Mouse (Mus musculus) activated CD4-positive, CD25-positive, alpha-beta regulatory T cell, adult 4 months (primary cell): ENCODE results near the gene Man2a1. TPM values are rescaled to one million over a fixed set of nuclear protein-coding genes. Genes with fewer than 3 reads are reported as not detected.
A peak's percentile ranks its signal among the peaks of the same experiment; 100 is the strongest.

Source experiments
- ATAC-seq: one replicate; pipeline ENCODE4 v1.8.0; 2017
- polyA plus RNA-seq, 2 experiments: library from polyadenylated mRNA; unstranded; fragments of 100-300 nt; shearing (Covaris generic); gene quantifications; one replicate each; pipeline ENCODE4 v1.2.1; 2017

Gene Man2a1
- polyA plus RNA-seq, 2 experiments from 2014 or later = 11.8 to 13.5 TPM

DNA sequence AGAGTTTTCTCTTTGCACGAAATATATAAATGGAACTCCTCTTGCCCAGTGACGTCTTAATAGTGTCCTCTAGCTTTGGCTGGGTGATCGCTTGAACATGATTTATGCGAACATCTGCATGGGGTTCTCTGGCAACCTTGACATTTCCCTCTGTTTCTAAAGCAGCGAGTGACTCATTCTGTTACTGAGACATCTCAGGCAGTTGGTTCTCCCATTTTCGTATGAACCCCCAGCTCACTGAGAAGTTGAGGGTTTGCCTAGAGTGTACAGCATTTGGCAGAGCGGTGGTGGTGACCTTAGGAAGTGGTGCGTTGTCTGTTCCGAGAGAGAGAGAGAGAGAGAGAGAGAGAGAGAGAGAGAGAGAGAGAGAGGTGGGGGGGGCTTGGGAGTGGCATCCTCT is 2.6 kb downstream of the Man2a1 start:
- no peak for ATAC-seq

DNA sequence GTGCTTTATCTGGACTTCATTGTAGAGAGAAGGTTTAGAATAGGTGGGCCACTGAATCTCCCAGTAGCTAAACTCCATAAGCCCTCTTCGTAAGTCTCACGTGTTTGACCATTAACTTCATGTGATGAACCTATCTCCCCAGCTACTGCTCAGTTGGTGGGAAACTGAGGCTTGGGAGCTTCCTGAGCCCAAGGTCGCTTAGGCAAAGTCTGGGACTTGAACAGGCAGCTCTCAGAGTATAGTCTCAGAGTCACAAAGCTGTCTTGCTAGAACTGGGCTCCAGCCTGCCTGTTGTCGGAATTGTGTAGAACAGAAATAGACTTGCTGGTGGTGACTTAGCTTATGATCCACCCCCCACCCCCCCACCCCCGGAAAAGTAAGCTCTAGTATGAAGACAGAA is 3.0 kb downstream of the Man2a1 start:
- ATAC-seq = no peak

DNA sequence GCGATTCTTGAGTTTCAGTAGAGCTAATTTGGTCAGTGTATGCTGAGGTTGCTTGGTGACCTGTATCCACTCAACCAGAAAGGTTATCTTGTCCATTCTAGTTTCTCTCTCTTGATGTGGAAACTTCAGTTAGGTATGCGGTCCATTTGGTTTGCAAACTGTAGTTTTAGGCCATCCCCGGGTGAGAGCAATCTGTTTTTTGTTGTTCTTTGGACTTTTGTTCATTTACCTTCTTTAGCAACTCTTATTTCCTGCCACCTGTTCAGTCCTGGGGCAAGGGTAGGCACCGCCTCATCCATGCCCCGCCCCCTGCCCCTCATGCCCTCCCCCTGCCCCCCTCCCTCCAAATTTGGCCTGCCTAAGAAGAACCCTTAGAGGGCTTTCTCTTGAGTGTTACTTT is 3.6 kb downstream of the Man2a1 start:
- ATAC-seq = no peak

DNA sequence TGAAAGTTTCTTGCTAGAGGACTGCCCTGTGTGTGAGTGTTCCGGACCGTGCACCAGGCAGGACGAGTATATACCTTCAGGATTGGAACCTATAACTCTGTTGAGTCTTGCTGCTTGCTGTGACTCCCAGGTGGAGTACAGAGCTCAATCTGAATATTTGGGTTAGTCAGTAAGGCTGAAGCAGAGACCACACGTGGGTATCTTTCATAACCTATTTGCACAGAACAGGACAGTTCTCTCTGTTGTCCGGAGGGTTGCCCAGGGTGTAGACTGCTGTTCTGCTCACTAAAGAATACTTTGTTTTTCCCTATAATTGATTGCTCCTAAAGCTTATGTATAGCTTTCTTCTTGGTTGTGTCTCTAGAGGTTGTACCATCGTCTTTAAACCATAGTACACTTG is 7.7 kb downstream of the Man2a1 start:
- no peak for ATAC-seq

DNA sequence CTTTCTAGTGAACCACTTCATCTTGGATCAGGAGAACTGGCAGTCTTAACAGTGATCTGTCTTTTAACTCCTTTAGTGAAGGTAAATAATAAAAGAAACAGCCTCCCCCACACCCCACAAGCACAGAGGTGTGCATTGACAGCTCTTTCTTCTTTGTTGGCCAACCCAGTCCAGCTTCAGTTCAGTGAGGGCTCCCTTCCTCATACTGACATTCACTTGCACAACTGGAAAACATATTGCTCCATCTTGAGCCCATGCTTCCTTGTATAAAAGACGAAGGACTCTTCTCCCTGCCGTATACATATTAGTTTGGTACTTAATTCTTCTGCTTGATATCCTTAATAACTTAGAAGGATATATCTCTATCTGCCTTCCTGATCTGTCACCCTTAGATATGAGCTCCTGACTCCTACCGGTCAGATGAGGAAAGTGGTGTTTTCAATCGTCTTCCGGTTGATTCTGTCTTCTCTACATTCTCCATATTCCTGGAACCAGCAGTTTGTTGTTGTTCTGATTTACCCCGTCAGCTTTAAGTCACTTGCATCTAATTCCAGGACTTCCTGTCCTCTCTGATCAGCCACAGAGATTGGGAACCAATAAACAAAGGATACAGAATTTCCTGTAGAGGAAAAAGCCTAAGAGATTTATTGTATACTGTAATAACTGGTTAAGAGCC is 8.5 kb downstream of the Man2a1 start:
- no peak for ATAC-seq

DNA sequence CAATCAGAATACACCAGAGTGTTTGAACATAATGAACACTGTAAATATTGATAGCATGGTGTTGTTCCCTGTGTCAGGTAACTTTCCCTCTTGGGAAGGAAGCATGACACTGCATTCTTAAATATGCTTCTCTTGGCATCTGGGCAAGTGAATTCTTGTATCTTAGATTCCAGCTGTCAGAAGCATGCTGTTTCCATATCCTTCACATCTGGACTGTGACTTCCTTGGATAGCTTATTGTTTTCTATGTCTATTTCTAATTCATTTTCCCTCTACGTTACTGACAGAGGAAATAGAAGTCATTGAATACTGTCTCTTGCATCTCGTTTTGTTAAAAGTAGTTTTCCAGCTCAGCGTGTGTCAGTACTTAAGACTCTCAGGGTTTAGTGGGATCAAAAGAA is 9.2 kb downstream of the Man2a1 start:
- ATAC-seq = no peak

DNA sequence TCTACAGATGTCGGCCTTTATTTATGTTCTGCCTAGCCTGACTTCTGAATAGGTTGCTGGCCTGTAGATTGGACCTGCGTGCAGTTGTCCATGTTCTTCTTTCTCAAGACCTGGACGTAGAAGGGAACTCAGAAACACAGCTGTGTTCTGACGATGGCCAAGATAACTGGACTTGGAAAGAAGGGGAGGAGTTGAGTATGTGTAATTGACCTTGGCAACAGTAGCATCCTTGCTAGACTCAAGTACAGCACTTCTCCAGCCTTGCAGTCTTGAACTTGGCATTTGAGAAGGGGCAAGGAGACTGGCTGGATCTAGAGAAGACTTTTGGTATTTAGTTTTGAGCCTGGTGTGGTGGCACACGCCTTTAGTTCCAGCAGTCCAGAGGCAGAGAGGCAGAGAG is 10.9 kb downstream of the Man2a1 start:
- no peak for ATAC-seq

DNA sequence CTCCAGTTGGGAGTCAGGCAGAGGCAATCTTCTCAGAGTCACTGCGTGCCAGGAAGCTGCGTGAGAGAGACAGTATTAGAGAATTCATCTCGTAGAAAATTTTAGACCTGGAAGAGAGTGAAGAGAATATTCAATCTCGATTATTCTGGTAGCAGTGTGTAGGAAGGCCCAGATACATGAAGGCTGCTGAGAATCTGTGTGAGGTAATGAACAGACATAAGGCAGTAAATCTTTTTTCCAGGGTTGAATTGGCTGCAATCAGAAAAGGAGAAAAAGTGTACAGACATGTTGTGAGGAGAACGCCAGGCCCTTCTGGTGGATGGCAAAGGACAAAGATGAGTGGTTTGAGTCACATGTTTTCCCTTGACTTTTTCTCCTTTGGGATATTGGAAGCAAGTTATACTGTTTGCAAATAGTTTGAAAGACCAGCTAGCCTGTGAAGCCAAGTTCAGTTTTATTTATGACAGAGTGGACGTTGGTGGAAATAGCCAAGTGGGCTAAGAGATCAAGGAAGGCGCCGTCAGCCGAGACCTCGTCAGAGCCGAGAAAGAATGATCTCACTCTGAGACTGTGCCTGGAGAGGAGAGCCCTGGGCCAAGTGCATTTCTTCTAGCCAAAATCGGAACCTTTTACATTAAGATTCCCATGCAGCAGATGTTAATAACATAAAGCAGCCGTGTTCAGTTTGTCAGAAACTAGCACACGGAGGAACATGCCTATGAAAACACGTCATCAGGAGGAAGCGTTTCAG is 11.8 kb downstream of the Man2a1 start:
- ATAC-seq = no peak

DNA sequence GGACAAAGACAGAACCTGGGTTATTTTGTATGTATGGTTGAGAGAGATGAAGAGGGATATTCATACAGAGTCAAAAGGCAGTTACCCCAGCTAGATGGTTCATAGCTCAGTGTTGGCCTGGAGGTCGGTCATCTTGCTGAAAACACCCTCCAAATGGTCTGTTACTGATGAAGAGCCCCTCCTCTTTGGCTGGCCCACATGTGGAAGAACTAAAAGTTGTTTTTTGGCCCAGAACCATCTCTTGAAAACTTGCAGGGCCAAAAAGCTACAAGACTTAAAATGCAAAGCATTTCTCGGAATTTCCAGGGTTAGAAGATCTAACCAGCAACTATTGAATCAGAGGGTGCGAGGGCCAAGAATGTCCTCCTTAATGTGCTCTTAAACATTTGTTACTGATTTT is 12.4 kb downstream of the Man2a1 start:
- ATAC-seq = no peak

DNA sequence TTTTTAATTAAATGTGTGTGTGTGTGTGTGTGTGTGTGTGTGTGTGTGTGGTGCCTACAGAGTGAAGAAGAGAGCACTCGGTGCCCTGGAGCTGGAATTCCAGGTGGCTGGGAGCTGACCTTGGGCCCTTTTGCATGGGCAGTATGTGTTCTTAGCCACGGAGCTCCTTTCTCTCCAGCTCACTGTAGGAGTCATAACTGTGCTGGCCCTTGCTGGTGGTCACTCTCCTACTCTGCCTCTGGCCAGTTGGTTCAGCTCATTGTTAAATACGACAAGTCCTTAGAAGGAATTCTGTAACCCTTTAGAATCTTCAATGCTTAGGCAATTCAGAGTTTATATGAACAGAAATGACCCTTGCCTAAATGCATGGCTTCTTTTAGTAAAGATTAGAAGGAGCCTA is 12.8 kb downstream of the Man2a1 start:
- no peak for ATAC-seq

DNA sequence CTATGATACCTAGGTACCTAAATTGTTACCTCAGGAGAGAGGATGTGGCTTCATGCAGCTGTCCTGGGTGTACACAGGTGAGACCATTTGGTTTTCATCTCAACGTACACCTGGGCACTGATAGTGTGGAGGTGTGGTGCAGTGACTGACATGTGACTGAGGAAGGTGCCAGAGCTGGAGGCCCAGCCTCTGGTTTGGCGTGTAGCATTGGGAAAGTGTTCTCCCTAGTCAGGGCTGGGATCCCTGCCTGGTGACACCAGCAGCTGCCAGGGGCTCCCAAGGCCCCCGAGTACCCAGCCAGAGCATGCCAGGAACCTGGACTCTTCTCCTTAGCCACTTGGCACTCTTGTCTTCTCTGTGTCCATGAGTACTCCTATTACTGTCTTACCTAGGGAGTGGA is 14.3 kb downstream of the Man2a1 start:
- no peak for ATAC-seq

DNA sequence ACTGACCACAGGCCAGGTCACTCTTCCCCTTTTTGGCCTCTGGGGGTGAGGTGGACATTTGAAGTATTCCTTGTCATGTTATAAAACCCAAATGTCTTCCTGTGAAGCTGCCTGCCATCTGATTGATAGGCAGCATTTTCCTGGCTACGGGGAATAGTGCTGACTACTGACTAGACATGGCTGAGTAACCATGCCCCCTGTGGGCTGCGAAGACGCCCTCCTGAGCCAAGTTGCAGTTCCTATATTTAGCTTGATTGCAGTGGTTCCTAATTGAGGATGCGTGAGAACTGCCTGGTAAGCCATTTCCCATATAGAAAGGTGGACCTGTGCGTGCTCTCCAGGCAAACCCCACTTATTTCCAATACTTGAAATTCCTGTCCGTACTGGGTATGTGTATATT is 14.9 kb downstream of the Man2a1 start:
- no peak for ATAC-seq

DNA sequence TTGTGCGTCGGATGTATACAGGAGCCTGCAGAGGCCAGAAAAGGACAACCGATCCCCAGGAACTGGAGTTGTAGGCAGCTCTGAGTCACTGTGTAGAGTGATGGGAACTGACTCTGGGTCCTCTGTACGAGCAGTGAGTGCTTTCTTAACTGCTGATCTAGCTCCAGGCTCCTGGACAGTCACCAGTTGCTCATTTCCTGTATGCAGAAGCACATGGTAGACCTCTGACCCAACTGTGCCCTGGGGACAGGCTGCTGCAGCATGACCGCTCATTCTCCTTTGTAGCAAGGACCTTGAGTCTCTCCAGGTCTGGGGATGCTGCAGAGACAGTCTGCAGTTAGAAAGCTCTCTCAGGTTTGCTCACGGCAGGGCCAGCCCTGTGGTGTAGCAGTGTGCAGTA is 15.7 kb downstream of the Man2a1 start:
- no peak for ATAC-seq

DNA sequence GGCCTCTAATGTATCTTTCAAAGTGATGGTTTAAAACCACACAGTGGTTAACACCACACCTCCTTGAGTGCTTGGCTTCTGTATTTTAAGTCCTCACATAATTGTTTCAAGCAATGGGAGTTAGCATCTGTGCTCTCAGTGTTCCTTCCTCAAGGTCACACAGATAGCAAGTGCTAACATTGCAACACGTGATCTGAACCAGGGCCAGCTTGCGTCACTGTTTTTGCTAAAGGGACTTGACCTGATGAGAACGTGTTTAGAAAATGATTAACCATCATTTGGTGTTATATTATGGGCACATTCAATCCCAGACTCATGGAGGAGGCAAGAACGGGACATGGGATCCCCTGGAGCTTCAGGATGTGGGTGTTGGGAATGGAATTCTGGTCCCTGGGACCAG is 17.3 kb downstream of the Man2a1 start:
- ATAC-seq = no peak

DNA sequence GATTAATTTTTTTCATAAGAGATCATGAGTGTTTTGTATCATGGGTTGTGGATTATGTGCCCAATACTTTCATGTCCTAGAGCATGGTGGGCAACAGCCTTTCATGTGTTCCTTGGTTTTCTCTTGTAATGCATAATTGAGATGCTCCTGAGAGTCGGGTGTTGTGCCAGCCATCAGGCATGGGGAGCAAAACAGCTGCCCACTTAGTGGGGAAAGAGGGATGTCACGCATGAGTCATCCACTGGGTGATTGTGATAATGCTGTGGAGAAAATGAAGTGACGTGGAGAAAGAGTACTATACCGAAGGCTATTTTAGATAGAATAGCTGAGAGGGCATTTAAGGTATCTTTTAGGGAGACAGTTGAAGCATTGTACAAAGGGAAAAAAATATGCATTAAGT is 18.5 kb downstream of the Man2a1 start:
- no peak for ATAC-seq

DNA sequence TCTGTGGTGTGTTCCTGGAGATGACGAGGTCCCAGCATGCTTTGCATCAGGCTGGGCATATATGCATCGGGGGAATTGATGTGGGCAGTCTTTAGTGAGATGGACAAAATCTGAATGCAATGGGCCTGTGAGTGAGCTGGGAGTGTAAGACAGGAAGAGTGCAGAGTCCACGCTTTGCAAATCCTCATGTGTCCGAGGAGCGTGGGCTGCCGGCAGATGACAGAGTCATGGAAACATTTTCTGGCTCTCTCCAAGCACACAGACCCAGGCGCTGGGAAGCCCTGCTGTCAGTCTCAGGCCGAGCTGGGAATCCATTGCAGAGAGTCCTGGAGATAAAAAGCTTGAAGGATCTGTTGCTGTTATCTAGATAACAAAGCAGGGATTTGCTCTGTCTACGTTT is 19.6 kb downstream of the Man2a1 start:
- ATAC-seq = no peak

DNA sequence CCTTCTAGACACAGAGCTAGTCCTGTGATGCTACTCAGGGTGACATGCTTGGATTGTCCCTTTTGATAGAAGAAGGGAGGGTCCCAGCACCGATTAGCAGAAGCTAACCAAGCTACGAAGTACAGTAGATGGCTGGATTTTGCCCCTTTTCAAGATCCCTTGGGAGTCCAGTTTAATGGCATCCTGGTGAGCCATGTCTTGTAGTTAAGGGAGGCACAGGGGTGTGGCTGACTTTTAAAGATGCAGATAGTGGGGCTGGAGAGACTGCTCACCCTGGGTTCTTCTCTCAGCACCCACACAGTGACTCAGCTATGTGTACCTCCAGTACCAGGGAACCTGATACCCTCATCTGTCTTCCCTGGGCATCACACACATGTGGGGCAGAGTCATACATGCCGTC is 20.1 kb downstream of the Man2a1 start:
- no peak for ATAC-seq

DNA sequence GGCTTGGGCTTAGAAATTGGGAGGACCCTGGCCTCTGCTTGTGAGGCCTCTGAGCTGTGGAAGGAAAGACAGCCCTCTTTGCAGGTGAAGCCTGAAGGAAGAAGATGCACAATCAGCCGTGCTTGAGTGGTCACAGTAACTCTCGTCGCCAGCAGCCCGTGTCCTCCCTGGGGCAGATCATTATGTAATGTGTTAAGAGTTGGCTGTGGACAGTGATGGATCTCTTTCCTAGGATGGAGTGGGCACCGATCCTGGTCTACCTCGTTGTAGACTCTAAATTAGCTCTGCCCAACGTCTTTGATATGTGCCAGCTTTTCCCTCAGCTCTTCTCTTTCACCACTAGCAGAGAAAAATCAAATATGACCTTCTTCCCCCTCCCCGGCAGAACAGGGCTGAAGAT is 20.7 kb downstream of the Man2a1 start:
- ATAC-seq = no peak

DNA sequence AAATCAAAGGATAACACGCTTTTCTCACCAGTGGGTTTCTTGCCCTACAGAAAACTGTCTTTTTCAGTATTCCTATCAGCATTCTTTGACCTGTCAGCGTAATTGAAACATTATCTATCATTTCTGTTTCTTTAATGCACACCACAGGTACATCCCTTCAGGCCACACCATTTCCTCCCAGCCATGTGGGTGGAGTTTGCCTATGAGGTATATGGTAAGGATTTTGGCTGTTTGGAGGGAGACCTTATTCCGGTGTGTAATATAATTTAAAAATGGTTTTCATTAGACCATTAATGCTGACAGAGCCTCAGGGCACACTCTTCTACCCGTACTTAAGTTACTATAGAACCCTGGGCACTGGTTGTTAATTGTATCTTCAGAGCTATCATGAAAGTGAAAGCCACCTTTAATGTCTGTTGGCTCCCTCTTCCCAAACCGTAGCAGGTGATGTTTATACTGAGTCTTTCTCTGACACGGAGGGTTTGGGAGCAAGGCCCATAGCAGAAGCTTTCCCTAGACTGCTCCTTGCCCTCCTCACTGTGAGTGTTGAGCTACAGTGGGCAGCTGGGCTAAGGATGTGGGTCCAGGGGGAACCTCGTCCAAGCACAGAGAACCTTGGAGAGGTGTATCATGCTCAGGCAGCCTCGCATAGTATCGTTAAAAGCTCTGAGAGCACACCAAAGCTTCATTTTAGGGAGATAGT is 21.3 kb downstream of the Man2a1 start:
- peak; percentile 41 for ATAC-seq

DNA sequence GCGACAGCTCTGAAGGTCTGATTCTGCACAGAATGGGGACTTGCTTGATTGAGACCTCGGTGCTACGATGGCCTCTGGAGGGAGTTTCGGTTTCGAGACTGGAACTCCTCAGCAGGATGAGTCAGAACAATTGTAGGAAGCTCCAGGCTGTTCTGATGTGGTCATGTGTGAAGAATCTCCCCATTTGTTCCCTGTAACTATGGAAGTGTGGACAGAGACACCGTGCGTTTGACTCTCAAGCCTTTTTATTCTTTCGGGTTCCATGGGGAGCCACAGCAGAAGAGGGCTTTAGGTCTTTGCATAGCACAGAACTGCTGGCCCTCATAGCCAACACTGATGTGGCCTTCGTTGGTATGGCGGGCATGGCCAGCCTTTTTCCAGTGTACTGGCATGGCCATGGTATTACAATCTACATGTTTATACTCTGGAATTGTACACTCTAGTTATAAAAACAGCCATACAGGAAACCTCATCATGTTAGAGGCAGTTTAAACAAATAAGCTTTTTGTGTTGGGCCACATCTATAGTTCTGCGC is 21.9 kb downstream of the Man2a1 start:
- ATAC-seq = peak; percentile 78

DNA sequence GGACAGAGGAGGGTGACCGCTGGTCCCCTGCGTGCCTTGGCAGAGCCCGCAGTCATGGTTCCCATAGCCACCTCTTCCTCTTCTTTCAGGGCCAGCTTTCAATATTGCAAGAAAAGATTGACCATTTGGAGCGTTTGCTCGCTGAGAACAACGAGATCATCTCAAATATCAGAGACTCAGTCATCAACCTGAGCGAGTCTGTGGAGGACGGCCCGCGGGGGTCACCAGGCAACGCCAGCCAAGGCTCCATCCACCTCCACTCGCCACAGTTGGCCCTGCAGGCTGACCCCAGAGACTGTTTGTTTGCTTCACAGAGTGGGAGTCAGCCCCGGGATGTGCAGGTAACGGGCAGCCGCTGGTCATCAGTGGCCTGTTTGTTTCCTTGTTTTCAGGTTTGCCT is 23.9 kb downstream of the Man2a1 start:
- ATAC-seq = no peak

DNA sequence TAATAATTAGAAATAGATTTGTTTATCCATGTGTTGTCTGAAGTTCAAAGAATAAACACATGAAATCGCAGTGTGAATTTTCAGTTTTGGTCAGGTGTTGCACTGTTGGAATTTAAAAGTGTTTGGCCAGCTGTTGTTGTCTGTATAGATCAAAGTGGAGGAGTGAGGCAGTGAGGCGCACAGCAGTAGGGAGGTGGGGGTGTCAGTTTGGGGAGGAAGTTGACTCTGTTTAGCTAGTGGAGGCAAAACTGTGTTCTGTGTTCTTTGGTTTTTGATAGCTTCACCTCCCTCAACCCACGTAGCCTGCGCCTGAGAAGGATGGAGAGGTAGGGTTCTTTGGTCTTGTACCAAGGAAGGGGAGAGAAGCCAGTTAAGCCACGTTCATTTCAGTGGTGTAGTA is 28.3 kb downstream of the Man2a1 start:
- peak; percentile 63 for ATAC-seq

DNA sequence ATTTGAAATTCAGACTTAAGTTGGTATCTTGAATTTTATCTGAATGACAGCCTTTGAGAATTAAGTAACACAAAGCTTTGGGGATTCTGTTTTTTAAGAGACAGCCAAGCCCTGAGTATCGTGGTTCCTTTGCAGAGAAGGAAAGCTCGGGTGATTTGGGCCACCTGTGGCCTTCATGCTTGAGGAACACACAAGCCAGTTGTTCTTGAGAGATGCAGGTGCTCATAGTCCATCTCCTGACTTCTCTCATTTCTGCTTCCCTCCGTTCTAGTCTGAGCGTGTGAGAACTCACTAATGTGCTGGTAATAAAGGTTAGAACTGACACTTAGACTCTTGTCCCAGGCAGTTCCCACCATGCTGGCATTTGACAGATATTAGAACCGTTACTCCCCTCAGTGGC is 28.9 kb downstream of the Man2a1 start:
- ATAC-seq = no peak

DNA sequence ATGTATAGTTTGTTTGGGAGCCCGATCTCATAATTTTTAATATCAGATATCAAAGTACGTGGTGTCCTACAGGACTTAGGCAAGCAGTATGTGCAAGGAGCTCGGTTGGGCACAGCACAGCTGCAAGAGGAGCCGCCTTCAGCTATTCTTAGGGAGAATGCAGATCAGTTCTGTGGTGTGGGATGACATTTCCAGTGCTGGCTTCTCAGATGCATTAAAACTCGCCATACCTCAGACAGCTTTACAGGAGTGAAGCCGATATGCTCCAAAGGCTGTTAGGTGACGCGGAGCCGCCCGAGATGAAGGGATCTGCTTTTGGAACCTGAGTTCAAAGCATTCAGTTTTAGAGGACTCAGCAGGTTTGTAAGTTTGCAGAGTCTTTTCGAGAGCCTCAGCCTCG is 30.0 kb downstream of the Man2a1 start:
- no peak for ATAC-seq
